Mouse (Mus musculus): Measurements from ENCODE around the gene Tifa.

Gene Tifa

DNA sequence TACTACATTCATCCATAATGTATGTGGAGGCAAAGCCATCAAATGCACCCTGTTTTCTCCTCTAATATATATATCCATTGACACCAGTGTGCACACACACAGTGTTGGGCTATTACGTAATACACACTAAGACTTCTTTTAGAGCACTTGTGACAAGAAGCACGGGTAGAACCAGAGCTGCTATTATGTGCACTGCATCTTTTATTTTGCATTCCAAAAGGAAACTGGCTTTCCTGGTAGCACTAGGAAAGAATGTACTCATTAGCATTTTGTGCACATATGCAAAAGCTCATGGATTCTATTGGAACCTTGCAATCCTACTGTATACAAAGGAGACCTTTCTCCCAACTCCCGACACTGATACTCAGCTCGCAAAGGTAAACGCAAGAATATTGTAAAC lies 79.3 kb downstream of the Tifa start:
- no peak for DNase-seq

DNA sequence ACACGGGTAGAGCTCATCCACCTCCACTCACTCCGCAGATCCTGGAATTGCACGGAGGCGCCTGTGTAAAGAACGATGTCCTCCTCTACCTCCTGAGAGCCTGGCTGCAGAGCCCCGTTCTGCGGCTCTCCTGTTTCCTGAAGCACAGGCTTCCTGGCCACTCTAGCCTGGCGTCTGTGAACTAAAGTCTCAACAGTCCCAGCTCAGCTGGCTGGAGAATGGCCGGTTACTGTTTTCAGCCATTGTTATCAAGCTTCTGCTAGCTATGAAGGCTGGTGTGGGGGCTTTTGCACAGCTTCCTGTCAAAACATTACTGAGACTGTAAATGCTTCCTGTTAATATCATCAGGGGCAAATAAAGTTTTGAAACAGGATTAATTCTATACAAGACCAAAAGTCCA lies 82.0 kb downstream of the Tifa start:
- no peak for DNase-seq

DNA sequence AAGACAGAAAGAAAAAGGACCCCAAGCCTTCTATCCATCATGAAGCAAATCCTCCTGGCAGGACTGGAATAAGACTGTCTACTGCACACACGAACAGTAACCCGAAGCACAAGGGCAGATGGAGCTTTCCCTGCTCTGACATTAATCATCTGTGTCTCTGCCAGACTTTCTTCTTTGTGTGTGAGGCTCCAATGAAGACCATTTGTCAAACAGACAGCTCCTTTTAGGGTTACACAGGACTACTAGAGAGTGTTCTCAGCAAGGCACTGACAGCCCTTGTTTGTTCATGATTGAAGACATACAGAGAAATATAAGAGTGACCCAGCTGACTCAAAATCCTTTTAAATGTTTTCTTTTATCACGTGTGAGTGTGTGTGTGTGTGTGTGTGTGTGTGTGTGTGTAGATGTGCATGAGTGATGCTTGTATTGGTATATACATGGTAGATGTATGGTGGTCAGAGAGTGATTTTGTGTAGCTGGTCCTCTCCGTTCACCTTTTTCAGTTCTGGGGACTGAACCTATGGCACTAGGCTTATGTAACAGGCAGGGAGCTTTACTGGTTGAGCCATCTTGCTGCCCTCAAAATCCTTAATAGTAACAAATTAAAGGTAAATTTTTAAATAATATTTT lies 84.8 kb downstream of the Tifa start:
- DNase-seq, result no peak

DNA sequence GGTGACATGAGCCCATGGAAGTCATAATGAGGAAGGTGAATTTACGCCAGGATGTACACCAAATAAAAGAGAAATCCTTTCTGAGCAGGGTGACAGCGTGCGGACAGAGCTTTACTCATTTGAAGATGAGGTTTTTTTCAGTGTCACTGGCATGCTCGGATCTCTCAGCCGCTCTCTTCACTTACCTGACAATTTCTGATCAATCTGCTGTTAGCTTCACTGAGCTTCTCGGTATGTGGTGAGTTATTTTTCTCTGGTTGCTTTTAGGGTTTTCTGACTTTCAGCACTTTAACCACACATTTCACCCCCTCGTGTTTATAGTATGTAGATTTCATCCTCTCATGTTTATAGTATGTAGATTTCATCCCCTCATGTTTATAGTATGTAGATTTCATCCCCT lies 85.5 kb downstream of the Tifa start:
- DNase-seq, result no peak

DNA sequence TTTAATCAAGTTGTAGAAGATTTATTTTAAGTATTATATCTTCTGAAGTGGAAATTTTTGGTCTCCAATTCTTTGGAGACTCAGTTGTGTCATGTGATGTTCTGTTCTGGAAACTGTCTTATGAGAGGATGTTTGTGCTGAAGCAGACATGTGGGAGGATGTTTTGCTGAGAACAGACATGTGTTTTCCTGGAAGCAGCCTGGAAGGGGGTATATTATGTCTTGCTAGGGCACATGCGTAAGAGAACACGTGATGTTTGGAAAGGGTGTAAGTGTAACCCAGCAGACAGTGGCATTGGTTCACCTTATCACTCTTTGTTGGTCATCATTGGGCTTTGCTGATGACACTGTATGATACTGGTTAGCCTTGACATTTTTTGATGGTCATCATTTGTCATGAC lies 85.9 kb downstream of the Tifa start:
- DNase-seq, result no peak

DNA sequence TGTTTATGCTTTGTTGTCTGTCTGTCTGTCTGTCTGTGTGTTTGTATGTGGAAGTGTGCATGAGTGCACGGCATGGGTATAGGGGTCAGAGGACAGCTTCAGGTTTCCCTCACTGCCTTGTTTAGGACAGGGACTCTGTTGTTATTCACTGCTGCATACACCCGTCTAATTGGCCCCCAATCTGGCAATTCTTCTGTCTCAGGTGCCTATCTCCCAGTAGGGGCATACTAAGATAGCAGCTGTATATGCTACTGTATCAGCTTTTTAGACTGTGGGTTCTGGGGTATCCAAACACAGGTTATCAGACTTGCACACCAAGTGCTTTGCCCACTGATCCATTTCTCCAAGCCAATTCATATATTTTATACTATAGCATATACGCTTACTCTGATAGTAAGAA lies 90.4 kb downstream of the Tifa start:
- DNase-seq, result no peak

DNA sequence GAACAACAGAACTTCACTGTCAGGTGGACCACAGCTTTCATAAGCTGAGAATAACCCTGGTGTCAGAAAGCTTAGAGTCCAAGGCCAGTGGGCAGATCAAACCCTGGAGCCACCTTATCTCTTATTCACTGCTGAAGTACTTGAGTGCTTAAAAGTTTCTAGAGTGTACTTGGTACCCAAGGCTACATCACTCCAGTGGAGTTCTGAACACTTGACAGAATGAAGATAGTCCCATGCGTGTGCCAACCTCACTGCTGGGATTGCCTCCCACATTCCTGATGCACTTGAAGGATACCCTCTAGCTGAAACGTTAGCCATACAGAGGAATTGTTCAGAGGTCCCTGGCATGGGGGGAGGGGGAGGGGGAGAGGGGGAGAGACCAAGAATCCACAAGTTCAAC lies 92.1 kb downstream of the Tifa start:
- DNase-seq, result no peak

All from B cell, adult 2 months (primary cell).